Mouse (Mus musculus): Measurements from ENCODE around the gene Ccdc6. TPM values are rescaled to one million over a fixed set of nuclear protein-coding genes. Genes with fewer than 3 reads are reported as not detected.

The Ccdc6 gene
- polyA plus RNA-seq, 1 experiment from 2014 or later = 10.0 TPM

- TF ChIP-seq EP300 (optimal IDR thresholded peaks at IDR 0.05) (no peak), CTCF (IDR thresholded peaks at IDR 0.05; ENCODE audit: low read depth) (peak; percentile 67)
- Histone ChIP-seq H3K4me2 (replicated peaks; ENCODE audit: low read depth) (no peak overlapping the region), H3K4me1 (replicated peaks; ENCODE audit: control insufficient read depth, insufficient read depth) (peaks cover 10% of the 10 kb centered on the region), H3K9me3 (ENCODE audit: control insufficient read depth, low read length) (no peaks in the 10 kb centered on the region), H3K27ac (replicated peaks) (no peak overlapping the region), H3K27me3 (ENCODE audit: control insufficient read depth, insufficient read depth, low read length) (no peaks in the 10 kb centered on the region), H3K4me3 (ENCODE audit: low read depth, low read length) (no peak overlapping the region), H3K36me3 (ENCODE audit: control insufficient read depth, insufficient read depth, low read length) (no peaks in the 10 kb centered on the region; the same call in 1 of the 2 replicates), H3K9ac (ENCODE audit: low read length) (no peak overlapping the region)
- ATAC-seq (ENCODE audit: low FRiP score, low TSS enrichment) (no peak), DNase-seq (ENCODE audit: low spot score) (peak; percentile 68)
- 84% methylated on average over 5 of the region's 5 CpGs for WGBS
Measured at GRCm38 (mm10) chr10:70135680-70136079, 38.8 kb downstream of the Ccdc6 start.

- TF ChIP-seq CTCF (IDR thresholded peaks at IDR 0.05; ENCODE audit: low read depth) (peak; percentile 43), EP300 (optimal IDR thresholded peaks at IDR 0.05) (no peak)
- DNase-seq (ENCODE audit: low spot score) (no peak), ATAC-seq (ENCODE audit: low FRiP score, low TSS enrichment) (no peak)
- no peaks in the 10 kb centered on the region for H3K9me3 ChIP-seq (ENCODE audit: control insufficient read depth, low read length)
- no peaks in the 10 kb centered on the region; the same call in 1 of the 2 replicates for H3K36me3 ChIP-seq (ENCODE audit: control insufficient read depth, insufficient read depth, low read length)
- H3K27me3 ChIP-seq (ENCODE audit: control insufficient read depth, insufficient read depth, low read length) = no peaks in the 10 kb centered on the region
- no peak overlapping the region for H3K4me2 ChIP-seq (replicated peaks; ENCODE audit: low read depth)
- peaks cover 8% of the 10 kb centered on the region; the same call in 1 of the 2 replicates for H3K4me1 ChIP-seq (replicated peaks; ENCODE audit: control insufficient read depth, insufficient read depth)
- 73% methylated on average over 7 of the region's 7 CpGs for WGBS
- H3K27ac ChIP-seq (replicated peaks) = no peak overlapping the region
- H3K9ac ChIP-seq (ENCODE audit: low read length) = no peak overlapping the region
- H3K4me3 ChIP-seq (ENCODE audit: low read depth, low read length) = no peak overlapping the region
Measured at GRCm38 (mm10) chr10:70137652-70138051, 40.7 kb downstream of the Ccdc6 start.

- DNase-seq (ENCODE audit: low spot score) = peak; percentile 75
- H3K4me1 ChIP-seq (replicated peaks; ENCODE audit: control insufficient read depth, insufficient read depth) = peaks cover 3% of the 10 kb centered on the region; the same call in 1 of the 2 replicates
- WGBS = 65% methylated on average over 8 of the region's 8 CpGs
- H3K27ac ChIP-seq (replicated peaks) = no peak overlapping the region
- TF ChIP-seq EP300 (optimal IDR thresholded peaks at IDR 0.05) = no peak
- no peak for TF ChIP-seq CTCF (IDR thresholded peaks at IDR 0.05; ENCODE audit: low read depth)
- H3K36me3 ChIP-seq (ENCODE audit: control insufficient read depth, insufficient read depth, low read length) = no peaks in the 10 kb centered on the region; the same call in 1 of the 2 replicates
- H3K9me3 ChIP-seq (ENCODE audit: control insufficient read depth, low read length) = no peaks in the 10 kb centered on the region
- H3K9ac ChIP-seq (ENCODE audit: low read length) = no peak overlapping the region
- no peak overlapping the region for H3K4me3 ChIP-seq (ENCODE audit: low read depth, low read length)
- H3K27me3 ChIP-seq (ENCODE audit: control insufficient read depth, insufficient read depth, low read length) = no peaks in the 10 kb centered on the region
- ATAC-seq (ENCODE audit: low FRiP score, low TSS enrichment) = peak; percentile 71
- no peak overlapping the region for H3K4me2 ChIP-seq (replicated peaks; ENCODE audit: low read depth)
Measured at GRCm38 (mm10) chr10:70138150-70138549, 41.2 kb downstream of the Ccdc6 start.

- DNase-seq (ENCODE audit: low spot score) = no peak
Measured at GRCm38 (mm10) chr10:70139368-70139767, 42.4 kb downstream of the Ccdc6 start.

GRCm38 (mm10) chr10:70140414-70140813 lies 43.5 kb downstream of the Ccdc6 start:
- H3K36me3 ChIP-seq (ENCODE audit: control insufficient read depth, insufficient read depth, low read length) = peaks cover 5% of the 10 kb centered on the region; the same call in 1 of the 2 replicates
- no peak for TF ChIP-seq EP300 (optimal IDR thresholded peaks at IDR 0.05)
- TF ChIP-seq CTCF (IDR thresholded peaks at IDR 0.05; ENCODE audit: low read depth) = no peak
- no peaks in the 10 kb centered on the region for H3K27me3 ChIP-seq (ENCODE audit: control insufficient read depth, insufficient read depth, low read length)
- H3K27ac ChIP-seq (replicated peaks) = no peak overlapping the region
- H3K9me3 ChIP-seq (ENCODE audit: control insufficient read depth, low read length) = no peaks in the 10 kb centered on the region
- 75% methylated on average over 12 of the region's 12 CpGs for WGBS
- no peak overlapping the region for H3K9ac ChIP-seq (ENCODE audit: low read length)
- H3K4me1 ChIP-seq (replicated peaks; ENCODE audit: control insufficient read depth, insufficient read depth) = 0 out of 2 replicates have a peak, but pooled peaks cover 2% of the 10 kb centered on the region
- no peak for DNase-seq (ENCODE audit: low spot score)
- no peak overlapping the region for H3K4me3 ChIP-seq (ENCODE audit: low read depth, low read length)
- ATAC-seq (ENCODE audit: low FRiP score, low TSS enrichment) = peak; percentile 56
- H3K4me2 ChIP-seq (replicated peaks; ENCODE audit: low read depth) = no peak overlapping the region

More at GRCm38 (mm10) chr10:70139368-70139767, 42.4 kb downstream of the Ccdc6 start:
- Histone ChIP-seq H3K4me3 (ENCODE audit: low read depth, low read length) (no peak overlapping the region), H3K4me1 (replicated peaks; ENCODE audit: control insufficient read depth, insufficient read depth) (0 out of 2 replicates have a peak, but pooled peaks cover 2% of the 10 kb centered on the region), H3K27ac (replicated peaks) (no peak overlapping the region), H3K9ac (ENCODE audit: low read length) (no peak overlapping the region), H3K4me2 (replicated peaks; ENCODE audit: low read depth) (no peak overlapping the region), H3K27me3 (ENCODE audit: control insufficient read depth, insufficient read depth, low read length) (no peaks in the 10 kb centered on the region), H3K9me3 (ENCODE audit: control insufficient read depth, low read length) (no peaks in the 10 kb centered on the region), H3K36me3 (ENCODE audit: control insufficient read depth, insufficient read depth, low read length) (peaks cover 2% of the 10 kb centered on the region; the same call in 1 of the 2 replicates)
- TF ChIP-seq CTCF (IDR thresholded peaks at IDR 0.05; ENCODE audit: low read depth) (no peak), EP300 (optimal IDR thresholded peaks at IDR 0.05) (no peak)
- ATAC-seq (ENCODE audit: low FRiP score, low TSS enrichment) = no peak
- WGBS = 69% methylated on average over 6 of the region's 6 CpGs

- Histone ChIP-seq H3K9me3 (ENCODE audit: control insufficient read depth, low read length) (no peaks in the 10 kb centered on the region), H3K27me3 (ENCODE audit: control insufficient read depth, insufficient read depth, low read length) (no peaks in the 10 kb centered on the region), H3K4me2 (replicated peaks; ENCODE audit: low read depth) (no peak overlapping the region), H3K4me3 (ENCODE audit: low read depth, low read length) (no peak overlapping the region), H3K27ac (replicated peaks) (no peak overlapping the region), H3K9ac (ENCODE audit: low read length) (no peak overlapping the region), H3K4me1 (replicated peaks; ENCODE audit: control insufficient read depth, insufficient read depth) (0 out of 2 replicates have a peak, but pooled peaks cover 2% of the 10 kb centered on the region), H3K36me3 (ENCODE audit: control insufficient read depth, insufficient read depth, low read length) (peaks cover 9% of the 10 kb centered on the region)
- WGBS = 92% methylated on average over 17 of the region's 17 CpGs
- ATAC-seq (ENCODE audit: low FRiP score, low TSS enrichment) (no peak), DNase-seq (ENCODE audit: low spot score) (no peak)
- TF ChIP-seq EP300 (optimal IDR thresholded peaks at IDR 0.05) = no peak
- TF ChIP-seq CTCF (IDR thresholded peaks at IDR 0.05; ENCODE audit: low read depth) = no peak
Measured at GRCm38 (mm10) chr10:70142623-70143022, 45.7 kb downstream of the Ccdc6 start.

Data from stomach, postnatal 0 days (tissue).